Mouse (Mus musculus): ENCODE results near the gene Glp2r. TPM values are rescaled to one million over a fixed set of nuclear protein-coding genes. Genes with fewer than 3 reads are reported as not detected.
A peak's percentile ranks its signal among the peaks of the same experiment; 100 is the strongest.

The Glp2r gene
- total RNA-seq, 2 experiments from 2014 or later, result not detected

GRCm38 (mm10) chr11:67733726-67734125 lies 37.2 kb downstream of the Glp2r start:
- DNase-seq, result no peak
- intact Hi-C loops (cut with DNase I), result no loop called here

- intact Hi-C loops (cut with DNase I), result no loop called here
- DNase-seq, result no peak
Measured at GRCm38 (mm10) chr11:67731056-67731455, 39.9 kb downstream of the Glp2r start.

GRCm38 (mm10) chr11:67728726-67729125 lies 42.2 kb downstream of the Glp2r start:
- intact Hi-C loops (cut with DNase I), result no loop called here
- no peak for DNase-seq

GRCm38 (mm10) chr11:67727095-67727494 lies 43.9 kb downstream of the Glp2r start:
- peak; percentile 4 to 19 for DNase-seq
- intact Hi-C loops (cut with DNase I), result no loop called here

- intact Hi-C loops (cut with DNase I), result no loop called here
- DNase-seq, result no peak
Measured at GRCm38 (mm10) chr11:67723231-67724013, 47.5 kb downstream of the Glp2r start.

- no peak for DNase-seq
- intact Hi-C loops (cut with DNase I), result no loop called here
Measured at GRCm38 (mm10) chr11:67722399-67723156, 48.4 kb downstream of the Glp2r start.

GRCm38 (mm10) chr11:67721485-67721884 lies 49.5 kb downstream of the Glp2r start:
- intact Hi-C loops (cut with DNase I), result no loop called here
- DNase-seq, result peak in 1 of 2 experiments; percentile 4

GRCm38 (mm10) chr11:67715382-67715781 lies 55.6 kb downstream of the Glp2r start:
- DNase-seq, result no peak
- intact Hi-C loops (cut with DNase I), result no loop called here

- intact Hi-C loops (cut with DNase I), result no loop called here
- DNase-seq, result no peak
Measured at GRCm38 (mm10) chr11:67712976-67713375, 58.0 kb downstream of the Glp2r start.

GRCm38 (mm10) chr11:67694703-67695376 lies 76.1 kb downstream of the Glp2r start, which contains the start of gene Rcvrn:
TSS of gene Rcvrn (plus strand) at chr11:67695326.
- intact Hi-C loops (cut with DNase I), result no loop called here
- no peak for DNase-seq

- DNase-seq, result no peak
- intact Hi-C loops (cut with DNase I), result no loop called here
Measured at GRCm38 (mm10) chr11:67686109-67686508, 84.8 kb downstream of the Glp2r start.

GRCm38 (mm10) chr11:67681871-67682270 lies 89.1 kb downstream of the Glp2r start:
- intact Hi-C loops (cut with DNase I), result no loop called here
- DNase-seq, result no peak

- intact Hi-C loops (cut with DNase I), result no loop called here
- DNase-seq, result no peak
Measured at GRCm38 (mm10) chr11:67679930-67680329, 91.0 kb downstream of the Glp2r start.

GRCm38 (mm10) chr11:67679300-67679699 lies 91.7 kb downstream of the Glp2r start:
- no peak for DNase-seq

GRCm38 (mm10) chr11:67675562-67676540 lies 95.1 kb downstream of the Glp2r start:
- intact Hi-C loops (cut with DNase I), result loop anchor here (1.0 kb wide), 2 partner anchors 19 to 303 kb away; no protein-coding TSS in a partner anchor
- DNase-seq, result peak; percentile 57 to 64

More at GRCm38 (mm10) chr11:67679300-67679699, 91.7 kb downstream of the Glp2r start:
- intact Hi-C loops (cut with DNase I), result no loop called here

- DNase-seq, result no peak
- intact Hi-C loops (cut with DNase I), result no loop called here
Measured at GRCm38 (mm10) chr11:67672140-67672539, 98.8 kb downstream of the Glp2r start.

GRCm38 (mm10) chr11:67670031-67670430 lies 100.9 kb downstream of the Glp2r start:
- DNase-seq, result no peak
- intact Hi-C loops (cut with DNase I), result no loop called here

- intact Hi-C loops (cut with DNase I), result no loop called here
- no peak for DNase-seq
Measured at GRCm38 (mm10) chr11:67668460-67669007, 102.4 kb downstream of the Glp2r start.

- intact Hi-C loops (cut with DNase I), result no loop called here
- DNase-seq, result peak; percentile 73 to 80
Measured at GRCm38 (mm10) chr11:67667531-67668332, 103.2 kb downstream of the Glp2r start.

All from heart, postnatal 36 days (tissue).